Mouse (Mus musculus) lung, postnatal 0 days (tissue): ENCODE results near the gene Gal3st3.

ENCODE experiments used
- CTCF ChIP-seq: IDR thresholded peaks from 2 replicates; pipeline ENCODE4 v1.5.1; 2016; ENCODE audit warnings: antibody characterized with exemption, mild to moderate bottlenecking
- EP300 ChIP-seq: IDR thresholded peaks from 2 replicates; pipeline ENCODE4 v1.6.1; 2016; ENCODE audit warnings: antibody characterized with exemption, mild to moderate bottlenecking, control low read depth

DNA sequence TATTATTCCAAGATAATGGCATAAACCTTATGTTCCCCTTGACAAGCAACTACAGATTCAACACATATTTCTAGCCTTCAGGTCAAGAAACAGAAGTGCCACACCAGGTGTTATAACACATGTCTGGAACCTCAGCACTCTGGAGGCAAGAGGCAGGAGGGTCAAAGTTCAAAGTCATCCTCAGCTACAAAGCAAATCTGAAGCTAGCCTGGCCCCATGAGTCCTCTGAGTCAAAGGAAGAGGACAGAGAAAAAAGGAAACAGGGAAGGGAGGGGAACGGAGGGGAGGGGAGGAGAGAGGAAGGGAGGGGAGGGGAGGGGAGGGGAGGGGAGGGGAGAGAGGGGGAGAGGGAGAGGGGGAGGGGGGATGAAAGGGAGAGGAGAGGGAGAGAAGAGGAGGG, 57.9 kb downstream of the Gal3st3 start:
- TF ChIP-seq CTCF (no peak), EP300 (no peak)
